Mouse (Mus musculus) layer of hippocampus, postnatal 25 days (tissue): ENCODE measurements around the gene Fam184b. TPM values are rescaled to one million over a fixed set of nuclear protein-coding genes. Genes with fewer than 3 reads are reported as not detected.
"Not testable (repeated sequence)": the region's sequence is repeated elsewhere in the genome, so short reads cannot be mapped to it uniquely, and the experiment has no call there.

ENCODE experiments used
- DNase-seq, 2 experiments: peaks; one replicate each; pipeline ENCODE4 v3.0.0; 2022; ENCODE audit warnings: mixed read lengths in 2 of 2, low spot score in 1 of 2; ENCODE audit errors: extremely low spot score in 1 of 2
- total RNA-seq, 2 experiments: library from RNA; stranded (reverse); gene quantifications; 2 replicates each; pipeline ENCODE4 v1.2.3; 2021

The Fam184b gene
- total RNA-seq: 1 to 10 TPM; 6.1 to 9.2 TPM

DNA sequence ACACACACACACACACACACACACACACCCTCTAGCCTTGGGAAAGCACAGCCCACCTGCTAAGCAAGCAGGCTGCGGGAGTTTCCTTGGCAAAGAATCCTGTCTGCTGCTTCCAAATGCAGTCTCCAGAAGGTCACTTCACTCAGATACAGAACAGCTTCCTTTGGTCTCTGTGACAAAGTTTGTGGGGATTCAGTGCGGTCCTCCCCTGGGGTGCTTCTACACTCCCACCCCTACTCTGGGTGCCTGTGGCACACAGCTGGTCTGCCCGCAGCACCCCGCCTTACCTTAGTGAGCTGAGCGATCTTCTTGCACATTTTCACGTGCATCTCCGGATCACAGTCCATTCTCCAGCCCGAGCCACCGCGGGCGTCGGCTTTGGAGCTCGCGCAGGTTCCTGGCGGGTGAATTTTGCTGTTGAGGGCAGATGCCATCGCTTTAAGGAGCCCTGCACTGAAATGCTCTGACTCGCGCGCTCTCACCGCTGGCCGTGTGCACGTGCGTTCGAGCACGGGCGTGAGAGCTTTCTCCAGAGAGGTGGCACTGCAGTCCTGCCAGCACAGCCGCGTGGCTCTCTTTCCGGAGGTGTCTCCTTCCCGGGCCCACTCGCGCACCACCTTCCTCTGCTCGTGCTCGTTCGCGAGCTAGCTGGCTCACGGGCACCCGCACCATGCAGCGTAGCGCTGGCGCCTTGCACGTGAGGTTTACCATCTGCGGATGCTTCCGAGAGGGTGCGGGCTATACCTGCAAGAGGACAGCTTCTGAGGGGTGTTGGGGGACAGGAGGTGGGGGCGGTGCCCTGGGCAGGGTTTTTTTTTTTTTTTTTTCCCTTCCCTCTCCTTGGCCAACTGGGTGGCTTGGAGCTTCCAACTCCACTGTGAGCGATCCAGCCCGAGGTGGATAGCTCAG, at the start of gene Fam184b:
Gene Fam184b (minus strand): TSS at position 809 of the 909 bp plus-strand sequence.
- DNase-seq: peak; percentile 58 to 71

GRCm38 (mm10) chr5:45689152-45689551, 49.7 kb upstream of the Fam184b start:
- DNase-seq: no peak

DNA sequence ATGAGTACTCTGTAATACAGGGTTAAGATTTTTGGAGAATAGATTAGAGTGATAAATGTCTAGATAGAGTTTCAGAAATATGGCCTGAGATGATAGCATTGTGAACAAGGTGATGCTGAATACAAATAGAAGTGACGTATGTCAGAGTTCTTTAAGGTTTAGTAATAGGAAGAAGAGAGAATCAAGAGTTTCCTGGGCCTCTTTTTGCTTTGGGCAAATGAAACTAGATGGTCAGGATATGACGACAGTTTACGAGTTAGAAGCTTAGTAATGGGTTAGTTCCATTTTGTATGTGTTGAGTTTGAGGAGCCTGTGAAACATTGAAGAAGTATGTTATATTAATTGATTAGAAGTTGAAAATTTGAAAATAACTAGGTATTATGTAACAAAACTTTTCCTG, 46.8 kb upstream of the Fam184b start:
- DNase-seq: no peak

DNA sequence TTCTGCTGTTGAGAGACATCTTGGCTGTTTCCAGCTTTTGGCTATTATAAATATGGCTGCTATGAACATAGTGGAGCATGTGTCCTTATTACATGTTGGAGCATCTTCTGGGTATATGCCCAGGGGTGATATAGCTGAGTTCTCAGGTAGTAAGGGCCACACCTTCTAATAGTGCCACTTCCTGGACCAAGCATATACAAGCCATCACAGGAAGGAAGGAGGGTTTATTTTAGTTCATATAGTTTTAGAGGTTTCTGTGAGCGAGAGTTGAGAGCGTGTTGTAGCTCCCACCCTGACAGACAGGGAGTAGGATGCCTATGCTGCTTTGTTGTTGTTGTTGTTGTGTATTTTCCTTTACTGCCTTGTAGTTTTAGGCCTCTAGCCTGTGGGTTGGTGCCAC, 45.8 kb upstream of the Fam184b start:
- DNase-seq: no peak

GRCm38 (mm10) chr5:45683388-45683787, 44.0 kb upstream of the Fam184b start:
- DNase-seq: no peak

- DNase-seq: no peak
Observed at GRCm38 (mm10) chr5:45679955-45680354, 40.5 kb upstream of the Fam184b start.

DNA sequence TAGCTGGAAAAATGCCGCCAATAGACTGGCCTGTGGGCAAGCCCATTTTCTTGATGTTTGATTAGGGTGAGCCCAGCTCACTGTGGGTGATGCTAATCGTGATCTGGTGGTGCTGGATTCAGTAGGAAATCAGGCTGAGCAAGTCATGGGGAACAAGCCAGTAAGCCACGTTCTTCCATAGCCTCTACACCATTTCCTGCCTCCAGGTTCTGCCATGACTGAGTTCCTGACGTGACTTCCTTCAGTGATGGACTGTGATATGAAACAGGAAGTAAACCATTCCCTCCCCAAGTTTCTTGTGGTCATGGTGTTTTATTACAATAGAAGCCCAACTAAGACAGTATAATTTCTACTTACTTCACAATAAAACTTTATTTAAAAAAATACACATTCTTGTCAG, 38.2 kb upstream of the Fam184b start:
- no peak for DNase-seq

GRCm38 (mm10) chr5:45675032-45675431, 35.6 kb upstream of the Fam184b start:
- no peak for DNase-seq

DNA sequence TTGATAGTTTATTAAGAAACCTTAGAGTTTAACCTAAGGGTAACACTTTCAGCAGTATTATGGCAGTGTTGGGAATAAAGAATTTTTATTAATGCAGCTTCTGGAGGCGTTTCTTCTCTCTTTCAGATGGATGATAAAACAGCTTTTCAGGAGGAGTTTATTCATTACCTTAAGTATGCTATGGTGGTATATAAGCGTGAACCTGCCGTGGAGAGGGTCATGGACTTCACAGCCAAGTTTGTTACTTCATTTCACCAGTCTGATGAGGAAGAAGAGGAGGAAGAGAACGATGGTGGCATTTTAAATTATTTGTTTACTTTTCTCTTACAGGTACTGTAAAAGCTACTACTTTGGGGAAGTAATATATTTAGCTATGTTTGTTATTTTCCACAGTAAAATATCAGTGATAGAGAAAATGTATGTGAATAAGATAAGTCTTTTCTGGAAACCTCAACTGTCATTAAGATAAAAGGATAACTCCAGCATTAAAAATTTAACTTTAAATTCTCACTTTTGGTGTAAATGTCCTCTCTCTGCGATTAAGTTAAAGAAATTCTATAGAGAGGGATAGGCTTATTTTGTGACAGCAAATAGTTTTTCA, 31.6 kb upstream of the Fam184b start:
- DNase-seq: no peak

- DNase-seq: no peak
Observed at GRCm38 (mm10) chr5:45670280-45670670, 30.9 kb upstream of the Fam184b start.

GRCm38 (mm10) chr5:45669598-45670279, 30.3 kb upstream of the Fam184b start, which contains the start of gene Ncapg:
TSS of gene Ncapg (plus strand) at chr5:45669919.
- peak; percentile 99 to 100 for DNase-seq

DNA sequence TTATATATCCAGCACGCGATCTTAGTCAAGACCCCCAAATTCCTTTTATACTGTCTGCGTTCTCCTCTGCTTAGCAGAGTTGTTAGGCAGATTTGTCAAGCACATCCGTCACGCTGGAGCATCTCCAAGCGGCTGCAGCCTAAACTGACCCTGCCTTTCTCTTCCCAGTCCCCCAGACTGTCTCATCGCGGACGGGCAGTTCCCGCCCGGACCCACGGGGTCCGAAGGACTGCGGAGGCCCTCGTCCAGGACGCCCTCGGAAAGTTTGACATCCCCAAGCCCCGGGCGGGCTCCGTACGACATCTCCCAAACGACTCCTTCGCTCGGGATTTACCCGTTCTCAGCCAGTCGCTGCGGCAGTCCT, 29.8 kb upstream of the Fam184b start:
- DNase-seq: no peak

DNA sequence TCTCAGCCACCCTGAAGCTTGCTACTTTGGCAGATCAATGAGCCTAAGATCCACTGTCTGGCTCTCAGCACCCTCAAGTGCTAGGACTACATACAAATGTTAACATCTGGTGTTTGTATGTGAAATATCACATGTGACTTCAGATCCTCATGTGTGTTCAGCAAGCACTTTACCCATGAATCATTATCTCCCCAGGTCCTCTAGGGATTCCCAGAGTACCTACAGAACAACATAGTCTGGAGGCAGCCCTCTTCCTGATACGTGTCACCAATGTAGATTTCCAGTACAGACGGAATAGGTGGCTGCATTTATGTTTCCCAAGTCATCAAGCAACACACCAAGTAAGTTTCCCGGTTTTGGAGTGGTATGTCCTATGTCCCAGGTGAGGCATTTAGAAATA, 29.4 kb upstream of the Fam184b start:
- DNase-seq: peak in 1 of 2 experiments; percentile 4

DNA sequence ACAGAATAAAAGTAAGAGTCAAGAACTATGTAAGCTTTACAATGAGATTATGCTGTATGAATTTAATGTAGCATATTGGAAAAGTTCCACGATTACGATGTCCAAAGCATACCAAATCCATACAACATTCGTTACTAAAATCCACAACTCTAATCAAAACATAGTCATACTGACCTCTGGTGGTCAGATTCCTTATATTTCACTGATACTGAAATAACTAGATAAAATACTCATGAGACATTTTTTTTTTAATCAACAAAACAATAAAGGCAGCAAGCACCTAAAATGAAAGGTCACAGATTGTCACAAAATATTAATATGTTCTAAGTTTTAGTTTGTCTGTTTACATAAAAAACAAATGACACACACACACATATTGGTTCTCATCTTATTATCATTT, 28.9 kb upstream of the Fam184b start:
- DNase-seq: no peak

DNA sequence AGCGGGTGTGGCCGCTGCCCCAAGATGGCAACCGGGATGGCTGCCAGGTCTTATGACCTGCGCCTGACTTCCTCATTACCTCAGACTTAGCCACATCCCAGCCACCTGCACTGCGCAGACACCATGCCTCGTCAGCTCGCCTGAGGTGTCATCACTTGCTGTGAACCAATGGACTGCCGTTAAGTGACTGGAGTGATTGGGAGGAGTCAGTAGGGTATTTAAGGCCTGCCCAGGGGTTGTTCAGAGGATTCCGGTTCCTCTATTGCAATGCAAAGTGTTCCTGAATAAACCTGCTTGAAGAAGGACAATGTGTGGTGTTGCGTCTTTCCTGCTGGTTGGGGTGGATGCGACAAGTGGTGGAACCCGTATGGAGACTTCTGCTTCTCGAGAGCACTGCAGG, 19.0 kb upstream of the Fam184b start:
- DNase-seq: not testable (repeated sequence)

DNA sequence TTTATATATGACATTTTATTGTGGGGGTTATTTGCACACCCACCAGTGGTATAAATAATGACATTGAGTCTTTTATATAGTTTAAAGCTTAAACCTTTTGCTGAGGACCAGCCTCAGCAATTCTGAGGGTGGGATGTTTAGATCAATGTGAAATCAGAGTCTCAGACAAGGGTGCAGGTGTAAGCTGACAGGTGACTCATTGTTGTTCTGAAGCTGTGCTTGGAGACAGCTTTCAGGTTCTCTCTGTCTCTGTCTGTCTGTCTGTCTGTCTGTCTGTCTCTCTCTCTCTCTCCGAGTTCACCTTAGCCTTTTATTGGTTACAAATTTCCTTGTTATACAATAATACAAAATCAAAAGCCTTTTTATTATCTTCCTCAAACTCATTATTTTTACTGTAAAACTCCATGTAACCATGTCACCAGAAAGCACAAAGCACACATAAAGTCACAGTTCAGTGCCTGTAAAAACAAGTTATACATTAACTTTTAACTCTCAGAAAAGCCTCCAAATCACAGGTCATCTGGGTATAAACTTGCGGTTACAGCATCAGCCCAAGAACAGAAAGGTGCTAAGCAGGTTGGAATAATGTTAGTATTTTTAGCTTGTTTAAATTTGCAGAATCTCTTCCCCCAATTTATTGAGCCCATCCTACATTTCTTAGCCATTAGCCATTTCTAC, 11.8 kb upstream of the Fam184b start:
- no peak for DNase-seq

- DNase-seq: no peak
Observed at GRCm38 (mm10) chr5:45639715-45640092, 290 bp upstream of the Fam184b start.

DNA sequence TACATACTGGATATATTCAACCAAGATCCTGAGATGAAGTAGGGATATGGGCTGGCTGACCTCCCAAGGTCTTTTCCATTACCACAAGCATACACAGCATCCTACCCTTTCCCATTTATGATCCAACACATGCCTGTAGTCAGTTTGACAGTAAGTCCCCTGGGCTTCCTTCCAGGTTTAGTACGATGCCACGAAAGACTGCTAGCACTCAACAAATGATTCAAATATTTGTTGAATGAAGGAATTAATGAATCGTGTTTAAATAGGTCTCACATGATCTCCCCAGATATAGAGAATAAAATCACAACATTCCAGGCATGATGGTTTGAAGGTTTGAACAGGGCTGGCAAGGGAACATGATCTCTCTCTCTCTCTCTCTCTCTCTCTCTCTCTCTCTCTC, 1.0 kb downstream of the Fam184b start:
- DNase-seq: no peak

DNA sequence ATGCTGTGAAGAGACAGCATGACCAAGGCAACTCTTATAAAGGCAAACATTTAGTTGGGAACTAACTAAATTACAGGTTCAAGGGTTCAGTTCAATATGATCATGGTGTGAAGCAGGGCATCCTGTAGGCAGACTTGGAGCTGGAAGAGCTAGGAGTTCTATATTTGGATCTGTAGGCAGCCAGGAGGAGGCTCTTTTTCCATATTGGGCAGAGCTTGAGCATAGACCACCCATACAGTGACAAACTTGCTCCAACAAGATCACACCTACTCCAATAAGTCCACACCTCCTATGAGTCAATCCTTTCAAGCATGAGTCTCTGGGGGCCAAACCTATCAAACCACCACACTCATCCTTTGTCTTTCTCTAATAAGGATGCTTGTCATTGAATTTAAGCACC, 9.9 kb downstream of the Fam184b start:
- DNase-seq: no peak

- DNase-seq: no peak
Observed at GRCm38 (mm10) chr5:45627771-45628170, 11.6 kb downstream of the Fam184b start.

DNA sequence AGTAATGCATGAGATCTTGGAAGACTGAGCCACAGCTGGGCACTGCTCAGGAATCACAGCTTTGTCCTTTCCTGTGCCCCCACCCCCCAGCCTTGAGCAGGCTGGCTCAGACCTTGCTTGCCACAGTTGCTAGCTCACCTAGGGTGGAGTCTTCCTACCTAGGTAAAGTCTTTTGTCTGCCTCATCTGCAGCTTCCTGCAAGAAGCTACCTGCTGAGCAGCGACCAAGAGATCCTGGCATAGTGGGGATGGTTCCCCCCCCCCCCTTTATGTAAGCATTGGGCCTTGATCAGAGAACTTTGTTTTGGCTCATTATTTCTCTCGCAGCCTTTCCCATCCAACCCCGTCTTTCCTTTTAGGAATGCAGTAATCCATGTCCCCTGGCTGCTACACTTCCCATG, 17.9 kb downstream of the Fam184b start:
- no peak for DNase-seq
